Comparison of ENCODE assay signal across 11 mouse cellular contexts in the genomic region with DNA sequence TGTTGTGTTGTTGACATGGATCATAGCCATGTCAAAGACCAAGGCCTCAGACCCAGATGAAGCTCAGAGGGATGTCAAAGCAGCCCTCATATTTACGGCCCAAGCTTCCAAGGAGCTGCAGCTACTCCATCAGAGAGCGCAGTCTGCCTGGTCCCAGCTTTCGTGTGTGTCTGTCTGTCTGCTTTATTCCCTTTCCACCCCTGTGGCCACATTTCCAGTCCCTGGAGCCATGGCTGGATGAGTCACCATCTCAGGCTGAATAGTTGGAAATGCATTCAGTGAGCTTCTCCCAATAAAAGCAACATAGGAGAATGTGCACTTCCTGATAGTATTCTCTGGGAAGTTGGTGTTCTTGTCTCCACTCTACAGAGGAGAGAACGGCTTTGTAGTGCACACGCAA.
"Had no signal": no experiment of that assay in that cellular context is flagged by ENCODE, and none has a peak within 500 bp of the region (broad histone marks: within the 10 kb centered on the region; RNA-seq: fewer than 3 reads in every experiment).

No protein-coding gene starts in this region.

- DNase-seq: retina, postnatal 1 day; right cerebral cortex, adult 18-20 months; right cerebral cortex, postnatal 14 days; right cerebral cortex, postnatal 4 days; spleen, adult 18-20 months; thymus, adult 18-20 months; thymus, adult 2 months; thymus, postnatal 14 days; thymus, postnatal 25 days; thymus, postnatal 36 days; thymus, postnatal 4 days had no signal
